Mouse (Mus musculus) testis, postnatal 10 days (tissue): ENCODE measurements around the gene Rabgap1l.
A peak's percentile ranks its signal among the peaks of the same experiment; 100 is the strongest.

Experiments used
- DNase-seq: peaks from one replicate; pipeline ENCODE4 v3.0.0; 2021; ENCODE audit warnings: low spot score

Gene Rabgap1l

DNA sequence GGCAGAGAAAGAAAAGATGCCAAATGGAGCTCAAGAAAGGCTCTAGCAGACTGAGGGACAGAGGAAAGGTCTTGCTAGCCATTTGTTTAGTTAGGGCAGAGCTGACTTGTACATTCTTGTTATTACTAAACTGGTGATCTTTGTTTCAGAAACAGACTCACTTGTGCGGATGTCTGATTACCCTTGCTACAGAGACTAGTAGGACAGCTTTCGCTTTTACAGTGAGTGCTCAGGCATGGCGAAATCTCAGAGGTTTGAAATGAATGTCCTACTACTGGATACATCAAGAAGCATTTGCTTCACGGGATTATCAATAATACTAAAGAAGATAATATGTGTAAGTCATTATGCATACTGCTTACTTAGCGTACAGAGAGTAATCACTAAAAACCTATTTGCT lies 548.3 kb downstream of the Rabgap1l start:
- no peak for DNase-seq

DNA sequence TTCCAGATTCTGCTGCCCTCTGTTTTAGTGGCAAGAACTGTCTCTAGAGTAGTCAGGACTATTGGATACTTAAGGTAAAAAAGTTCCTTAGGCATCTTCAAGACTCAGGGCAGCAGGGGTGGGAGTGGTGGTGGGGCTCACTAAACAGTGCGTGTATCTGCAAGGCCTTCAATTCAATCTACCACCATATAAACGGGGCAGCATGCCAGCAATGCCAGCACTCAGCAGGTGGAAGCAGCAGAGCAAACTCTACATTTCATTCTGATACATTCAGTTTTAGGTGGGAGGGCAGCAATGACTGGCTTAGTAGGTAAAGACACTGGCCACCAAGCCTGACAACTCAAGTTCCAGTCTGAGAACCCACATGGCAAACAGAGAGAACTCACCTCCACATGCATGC lies 552.9 kb downstream of the Rabgap1l start:
- no peak for DNase-seq

DNA sequence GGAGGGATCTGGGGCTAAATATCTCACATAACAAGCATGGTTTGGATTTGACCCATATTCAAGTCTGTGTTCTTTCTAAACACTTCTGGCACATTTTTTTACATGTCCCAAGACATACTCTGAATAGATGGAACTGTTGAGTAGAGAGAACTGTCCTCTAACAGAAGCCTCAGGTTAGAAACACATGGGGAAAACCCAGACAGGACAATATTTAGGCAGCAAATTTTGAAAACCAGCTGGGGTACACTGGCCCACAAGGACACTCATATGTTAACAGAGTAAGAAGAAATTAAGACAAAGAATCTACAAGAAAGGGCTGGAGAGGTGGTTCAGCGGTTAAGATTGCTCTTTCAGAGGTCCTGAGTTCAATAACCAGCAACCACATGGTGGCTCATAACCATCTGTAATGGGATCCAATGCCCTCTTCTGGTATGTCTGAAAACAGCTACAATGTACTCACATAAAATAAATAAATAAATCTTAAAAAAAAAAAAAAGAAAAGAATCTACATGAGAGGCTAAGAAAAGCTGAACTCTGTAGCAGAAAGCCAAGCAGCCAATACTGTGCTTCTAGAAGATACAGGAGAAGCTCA lies 554.1 kb downstream of the Rabgap1l start:
- DNase-seq = no peak

DNA sequence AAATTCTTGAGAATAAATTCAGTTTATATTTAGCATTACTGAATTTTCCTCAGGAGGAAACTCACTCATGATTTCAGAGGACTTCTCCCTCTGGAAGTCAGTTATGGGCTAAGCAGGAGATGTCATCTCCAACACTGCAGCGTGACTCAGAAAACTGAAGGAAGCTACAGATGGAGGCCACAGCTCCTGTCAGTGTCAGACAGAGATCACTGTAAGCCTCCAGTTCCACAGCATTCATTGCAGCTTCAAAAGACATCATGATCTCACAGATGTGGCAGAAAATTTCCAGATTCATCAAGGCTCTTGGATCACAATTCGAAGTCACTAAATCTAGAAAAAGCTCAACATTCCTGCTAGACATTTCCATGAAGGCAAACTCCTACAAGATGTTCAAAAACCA lies 555.0 kb downstream of the Rabgap1l start:
- DNase-seq = no peak

DNA sequence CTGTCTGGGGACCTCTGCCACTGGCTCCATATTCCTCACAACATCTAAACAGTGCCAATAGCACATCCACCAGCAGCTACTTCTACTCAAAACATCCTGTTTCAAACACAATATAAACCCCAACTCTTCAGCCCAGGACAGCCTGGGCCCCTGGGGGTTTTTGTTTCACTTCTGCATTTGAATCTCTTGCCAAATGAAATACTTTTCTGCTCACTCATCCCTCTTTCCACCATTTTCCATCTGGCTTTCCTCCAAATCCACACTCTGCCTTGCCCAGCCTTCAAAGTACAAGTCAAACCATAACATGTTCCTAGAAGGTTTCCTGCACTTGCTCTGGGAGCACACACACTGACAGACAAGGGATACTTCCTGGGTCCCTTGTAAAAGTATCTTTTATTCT lies 559.1 kb downstream of the Rabgap1l start:
- DNase-seq = no peak

DNA sequence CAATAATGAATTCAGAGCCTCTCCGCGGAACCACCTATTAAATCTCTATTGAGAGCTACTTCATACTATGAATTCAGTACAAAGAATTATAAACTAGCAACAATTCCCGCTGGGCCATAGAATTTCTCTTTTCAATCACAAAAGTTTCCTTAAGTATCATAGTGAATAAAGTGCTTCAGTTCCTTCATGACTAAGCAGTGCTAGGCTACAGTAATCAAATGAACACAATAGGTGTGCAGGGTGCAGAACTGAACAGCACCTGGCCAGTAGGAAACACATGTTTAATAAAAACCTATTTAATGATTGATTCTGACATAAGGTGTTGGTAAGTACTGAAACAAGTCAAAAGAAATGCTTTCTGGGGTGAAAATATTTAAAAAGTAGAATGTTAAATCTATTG lies 560.9 kb downstream of the Rabgap1l start:
- no peak for DNase-seq

DNA sequence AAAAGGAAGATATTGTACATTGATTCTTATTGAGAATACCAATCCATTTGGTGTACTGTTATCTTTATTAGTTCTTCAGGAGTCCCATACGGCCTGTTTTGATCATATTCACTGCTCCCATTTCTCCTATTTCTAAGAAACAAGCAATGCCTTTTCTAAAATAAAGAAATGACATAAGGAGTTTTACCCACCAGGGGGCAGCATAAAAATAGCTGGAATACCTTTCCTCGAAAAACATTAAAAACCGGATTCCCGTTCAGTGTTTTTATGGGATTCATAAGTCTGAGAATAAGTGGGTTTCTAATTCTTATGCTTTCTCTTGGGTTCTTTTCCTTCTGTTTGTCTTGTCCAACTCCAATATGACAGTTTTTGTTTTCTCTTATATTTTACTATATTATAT lies 562.0 kb downstream of the Rabgap1l start:
- DNase-seq = peak; percentile 54

DNA sequence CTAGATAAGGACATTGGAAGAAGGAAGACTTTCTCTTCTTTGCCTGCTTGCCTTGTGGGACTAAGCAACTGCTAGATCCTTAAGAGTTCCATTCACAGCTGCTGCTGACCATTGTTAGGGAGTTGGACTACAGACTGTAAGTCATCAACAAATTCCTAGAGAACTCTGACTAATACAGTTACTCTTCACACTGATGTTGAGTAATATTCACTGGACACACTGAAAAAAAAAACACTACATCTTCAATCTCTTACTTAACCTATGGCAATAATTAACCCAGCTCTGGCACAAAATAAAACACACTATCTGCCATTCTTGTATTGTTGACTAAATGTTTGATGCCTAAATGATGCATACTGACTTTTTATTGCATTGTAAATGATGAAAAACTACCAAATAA lies 565.2 kb downstream of the Rabgap1l start:
- DNase-seq = no peak

DNA sequence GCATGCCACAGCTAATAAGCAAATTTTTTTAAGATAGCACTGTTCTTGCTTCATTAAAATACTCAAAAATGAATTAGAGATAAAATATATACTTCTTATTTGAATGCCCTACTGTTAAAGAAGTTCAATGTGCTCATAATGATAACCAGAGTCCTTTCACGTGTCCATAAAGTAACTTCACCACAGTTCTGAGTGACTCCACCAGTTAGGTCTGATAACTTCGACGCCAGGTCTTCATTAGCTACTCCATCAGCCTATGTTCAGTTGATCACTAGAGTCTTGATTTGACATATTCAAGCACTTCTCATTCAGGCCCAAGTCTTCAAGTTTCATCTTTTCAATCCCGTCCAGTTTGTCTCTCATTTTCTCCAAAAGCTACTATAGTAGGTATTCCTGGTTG lies 565.8 kb downstream of the Rabgap1l start:
- DNase-seq = no peak

DNA sequence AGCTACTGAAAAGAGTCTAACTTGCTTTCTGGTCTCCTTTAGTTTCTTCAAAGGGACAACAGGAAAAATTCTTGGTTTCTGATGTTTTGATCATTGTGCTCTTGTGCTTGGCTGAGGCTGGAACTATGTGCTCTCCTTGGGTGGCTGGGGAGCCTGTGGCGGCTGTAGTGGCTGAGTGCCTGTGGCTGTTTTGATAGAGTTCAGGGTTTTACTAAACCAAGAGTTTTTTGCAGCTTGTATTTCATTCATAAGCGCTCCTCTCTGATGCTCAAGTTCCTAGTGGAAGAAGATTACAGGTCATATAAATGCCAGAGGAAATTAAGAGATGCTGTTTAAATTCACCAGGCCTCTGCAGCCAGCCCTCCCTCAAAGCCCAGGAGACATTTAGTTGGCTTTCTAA lies 568.9 kb downstream of the Rabgap1l start:
- DNase-seq = no peak

DNA sequence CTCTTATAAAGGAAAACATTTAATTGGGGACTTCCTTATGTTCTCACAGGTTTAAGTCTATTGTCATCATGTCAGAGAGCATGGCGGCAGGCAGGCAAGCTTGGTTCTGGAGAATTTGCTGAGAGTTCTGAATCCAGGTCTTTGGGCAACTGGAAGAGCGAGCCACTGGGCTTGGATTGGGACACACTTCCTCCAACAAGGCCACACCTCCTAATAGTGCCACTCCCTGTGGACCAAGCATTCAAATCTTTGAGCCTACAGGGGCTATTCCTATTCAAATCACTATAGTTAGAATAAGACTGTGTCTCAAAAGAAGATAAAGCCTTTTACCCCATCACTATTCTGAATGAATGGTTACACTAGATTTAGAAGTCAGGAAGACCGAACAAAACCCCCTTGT lies 575.1 kb downstream of the Rabgap1l start:
- no peak for DNase-seq

DNA sequence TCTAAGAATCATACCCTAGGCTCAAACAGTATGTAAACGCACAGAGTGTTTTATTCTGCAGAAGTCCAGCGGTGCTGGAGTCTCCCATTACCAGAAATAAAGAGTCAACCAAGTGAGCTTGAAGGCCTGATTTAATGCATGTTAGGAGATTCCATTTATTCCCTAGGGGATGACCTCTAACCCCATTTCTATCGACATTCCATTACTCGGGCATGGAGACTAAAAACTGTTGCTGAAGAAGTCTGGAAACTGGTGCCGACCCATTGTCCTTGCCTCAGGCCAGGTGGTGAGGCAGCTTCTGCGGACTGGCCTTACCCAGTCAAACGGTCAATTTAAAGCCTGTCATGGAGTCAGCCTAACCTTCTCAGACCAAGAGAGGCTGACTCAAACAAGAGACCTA lies 578.8 kb downstream of the Rabgap1l start:
- no peak for DNase-seq

DNA sequence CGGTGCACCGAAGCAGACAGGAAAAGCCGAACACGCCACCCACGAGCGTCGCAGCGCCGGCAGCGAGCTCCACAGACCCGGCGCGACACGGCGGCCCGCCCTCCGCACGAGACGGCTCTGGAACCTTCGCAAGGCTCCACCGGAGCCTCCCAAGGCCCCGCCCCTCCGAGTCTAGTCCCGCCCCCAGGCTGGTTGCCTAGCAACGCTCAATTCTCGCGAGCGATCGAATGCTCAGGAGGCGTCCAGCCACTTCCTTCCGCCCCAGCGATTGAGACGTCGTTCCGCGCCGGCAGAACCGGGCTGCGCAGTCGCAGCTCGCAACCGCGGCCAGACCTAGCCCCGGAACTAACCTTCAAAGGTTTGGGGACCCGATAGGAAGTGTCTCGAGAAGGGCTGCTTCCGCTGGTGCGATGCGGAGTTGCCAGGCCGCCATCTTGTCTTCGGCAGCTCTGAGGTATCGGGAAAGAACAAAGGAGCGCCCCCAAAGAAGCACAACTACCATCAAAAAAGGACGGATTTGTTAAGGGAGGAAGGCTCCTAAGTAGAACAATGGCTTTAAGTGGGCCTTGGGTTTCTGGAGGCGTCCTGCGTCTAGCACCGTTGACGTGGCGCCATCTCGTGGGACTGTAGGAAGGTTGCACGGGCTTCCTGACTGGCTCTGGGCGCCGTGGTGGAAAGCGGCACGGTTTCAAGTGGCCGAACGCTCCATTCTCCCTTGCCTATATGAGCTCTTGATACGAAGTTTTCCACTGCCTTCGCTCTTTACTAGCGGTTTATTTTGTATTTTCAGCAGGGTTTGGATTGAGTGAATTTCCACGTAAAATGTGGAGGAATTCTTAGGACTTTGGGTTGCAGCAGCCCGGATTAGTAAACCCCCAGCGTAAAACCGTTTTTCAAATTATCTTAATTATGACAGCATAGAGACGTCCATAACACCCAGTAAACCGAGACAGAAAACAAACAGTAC lies 580.0 kb downstream of the Rabgap1l start, which contains the start of gene Cacybp:
TSS of gene Cacybp (minus strand) at position 173 of the 967 bp plus-strand sequence.
- peak; percentile 100 for DNase-seq

DNA sequence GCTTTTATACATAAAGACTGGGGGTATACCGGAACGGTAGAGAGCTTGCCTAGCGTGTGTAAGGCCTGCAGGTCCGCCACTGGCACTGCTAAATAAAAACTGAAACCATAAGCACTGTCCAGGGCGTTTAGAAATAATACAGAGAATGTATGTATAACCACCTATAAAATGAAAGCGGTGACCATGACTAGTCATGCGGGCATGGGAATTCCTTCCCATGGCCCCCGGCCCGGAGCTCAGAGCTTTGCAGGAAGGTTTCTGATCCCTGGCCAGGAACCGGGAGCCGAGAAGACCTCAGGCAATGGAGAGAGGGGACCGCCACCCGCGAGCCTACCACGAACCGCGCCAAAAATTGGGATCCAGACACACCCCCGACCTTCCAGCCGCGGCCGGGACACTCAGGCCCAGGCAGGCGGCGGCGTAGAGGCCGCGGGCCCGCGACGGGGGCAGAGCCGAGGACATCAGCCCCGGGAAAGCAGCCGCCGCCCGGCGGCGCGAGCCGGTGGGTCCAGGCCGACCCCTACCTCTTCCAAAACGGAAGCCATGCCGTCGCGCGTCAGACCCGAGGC lies 580.8 kb downstream of the Rabgap1l start:
- peak; percentile 76 for DNase-seq

DNA sequence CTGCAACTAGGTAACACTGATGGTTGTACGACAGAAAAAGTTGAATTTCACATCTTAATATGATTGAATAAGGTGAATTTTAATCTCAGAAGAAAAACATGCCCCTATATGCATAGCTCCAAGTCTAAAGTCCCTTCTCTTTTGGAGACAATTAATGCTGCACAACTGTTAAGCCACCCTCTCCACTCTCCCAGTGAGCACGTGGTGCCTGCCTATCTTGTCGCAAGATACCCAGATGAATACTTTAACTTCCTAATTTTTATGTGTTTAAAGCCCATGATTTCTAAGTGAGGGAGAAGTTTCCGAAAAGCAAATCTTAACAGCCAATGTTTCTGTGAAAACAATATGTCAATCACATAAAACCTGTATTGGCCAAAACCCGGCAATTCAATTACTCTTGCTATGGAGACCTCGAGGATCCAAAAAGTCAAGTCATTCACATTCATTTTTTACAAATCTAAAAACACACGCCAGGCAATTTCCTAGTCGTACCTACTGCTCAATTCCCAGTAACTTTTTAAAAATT lies 581.4 kb downstream of the Rabgap1l start:
- DNase-seq = no peak

DNA sequence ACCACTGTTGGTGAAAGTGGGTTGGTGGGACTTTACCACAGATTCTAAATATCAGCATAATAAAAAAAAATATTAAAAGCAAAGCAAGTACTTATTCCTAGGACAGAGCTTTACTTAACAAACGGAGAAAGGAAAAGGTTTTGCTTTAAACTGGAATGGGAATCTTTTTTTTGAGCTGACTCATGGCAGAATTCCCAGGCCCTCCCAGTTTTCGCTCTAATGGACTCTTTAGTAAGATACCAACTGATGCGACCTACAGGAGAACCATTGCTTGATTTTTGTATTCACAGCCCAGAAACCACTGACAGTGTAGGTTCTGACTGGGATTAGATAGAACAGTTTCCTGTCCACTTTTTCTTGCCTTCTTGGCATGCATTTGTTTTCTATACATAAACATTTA lies 582.4 kb downstream of the Rabgap1l start:
- DNase-seq = no peak

DNA sequence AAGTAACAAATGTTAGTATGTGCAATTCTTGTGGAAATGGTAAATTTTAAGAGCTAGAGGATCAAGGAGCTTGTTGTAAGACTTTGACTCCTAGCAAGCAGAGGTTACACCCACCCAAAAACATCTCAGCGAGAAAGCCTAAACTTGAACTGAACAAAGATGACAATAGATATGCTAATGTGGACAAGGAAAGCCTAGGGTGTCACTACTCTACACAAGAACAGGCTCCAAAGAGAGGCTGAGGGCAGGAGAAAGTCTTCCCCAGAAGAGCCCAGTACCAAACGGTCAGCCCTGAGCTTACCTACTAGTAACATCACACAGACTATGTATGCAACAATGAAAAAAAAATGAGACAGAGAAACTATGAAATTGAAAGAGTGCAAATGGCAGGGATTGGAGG lies 583.2 kb downstream of the Rabgap1l start:
- DNase-seq = no peak

DNA sequence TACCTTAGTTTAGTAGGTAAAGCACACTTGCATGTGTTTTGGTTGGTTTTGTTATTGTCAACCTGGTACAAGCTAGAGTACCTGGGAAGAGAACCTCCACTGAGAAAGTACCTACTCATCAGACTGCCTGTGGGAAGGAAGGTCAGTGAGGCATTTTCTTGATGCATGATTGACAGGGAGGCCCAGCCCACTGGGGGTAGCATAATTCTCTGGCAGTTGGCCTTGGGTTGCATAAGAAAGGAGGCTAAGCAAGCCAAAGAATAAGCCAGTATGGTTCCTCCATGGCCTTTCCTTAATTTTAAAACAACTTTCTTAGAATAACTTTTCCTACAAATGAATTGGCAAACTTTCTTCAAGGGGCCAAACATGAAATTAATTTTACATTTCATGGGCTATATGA lies 587.5 kb downstream of the Rabgap1l start:
- no peak for DNase-seq

DNA sequence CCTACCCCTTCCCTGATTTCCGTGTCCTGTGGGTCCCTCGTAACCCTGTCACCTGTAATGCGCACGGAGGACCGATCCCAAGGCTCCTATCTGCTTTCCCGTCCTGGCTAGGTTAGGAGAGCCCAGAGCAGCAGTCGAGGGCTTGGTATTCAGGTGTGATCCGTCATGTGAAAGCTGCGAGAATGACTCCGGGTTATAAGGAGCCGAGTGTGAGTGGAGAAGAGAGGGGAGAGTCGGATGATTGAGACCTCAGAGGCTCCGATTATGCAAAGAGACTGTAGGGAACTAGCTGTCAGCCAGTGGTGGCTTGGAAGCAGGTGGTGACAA lies 597.7 kb downstream of the Rabgap1l start:
- no peak for DNase-seq

DNA sequence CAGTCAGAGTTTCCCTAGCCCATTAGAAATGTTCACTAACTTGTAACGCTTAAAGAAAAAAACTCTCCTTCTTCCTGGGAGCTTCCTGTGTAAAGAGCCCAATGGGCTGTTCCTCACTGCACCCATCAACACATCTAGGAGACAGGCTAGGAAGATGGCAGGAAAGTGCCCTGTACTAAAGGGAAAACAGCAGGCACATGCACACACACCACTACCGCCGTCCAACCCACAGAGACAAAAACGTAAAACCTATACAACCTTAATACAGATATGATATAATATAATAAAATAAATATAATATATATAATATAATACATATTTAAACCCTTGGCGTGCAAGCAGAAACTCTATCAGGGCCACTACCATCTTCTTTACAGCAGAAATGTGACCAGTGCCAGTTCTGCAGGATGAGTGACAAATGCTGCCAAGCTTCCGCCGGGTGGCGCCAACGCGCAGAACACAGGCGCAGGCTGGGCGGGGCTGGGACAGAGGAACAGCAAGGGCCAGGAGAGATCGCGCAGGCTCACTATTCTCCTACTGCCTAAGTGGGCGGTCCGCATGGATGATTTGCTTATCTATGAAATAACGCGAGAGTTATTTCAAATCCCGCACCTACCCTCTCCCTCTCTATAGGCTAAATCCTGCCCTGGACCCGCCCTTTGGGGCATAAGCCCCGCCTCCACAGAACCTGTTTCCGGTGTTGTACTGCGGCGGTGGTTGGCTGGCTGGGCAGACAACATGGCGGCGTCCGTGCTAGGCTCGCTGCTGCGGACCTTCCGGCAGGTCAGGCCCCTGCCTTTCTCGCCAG lies 598.3 kb downstream of the Rabgap1l start, which contains the start of gene Mrps14:
TSS of gene Mrps14 (plus strand) at position 687 of the 808 bp plus-strand sequence.
- DNase-seq = peak; percentile 99

DNA sequence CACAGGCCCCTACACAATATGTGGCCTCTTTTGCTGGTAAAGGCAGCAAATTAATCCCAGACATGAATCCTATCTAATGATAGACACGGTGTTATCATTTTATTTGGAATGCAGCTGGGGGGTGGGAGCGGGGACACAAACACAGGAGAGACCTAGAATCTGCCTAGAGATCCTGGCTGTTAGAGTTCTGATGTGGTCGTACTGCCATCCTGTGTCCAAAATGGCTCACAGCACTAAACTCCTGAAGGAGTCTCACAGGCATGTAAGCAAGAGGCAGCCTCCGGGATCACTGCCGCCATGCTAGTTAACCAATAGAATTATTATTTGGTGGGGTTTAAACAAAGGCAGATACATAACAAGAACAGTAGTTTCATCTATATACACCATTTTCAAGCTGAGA lies 608.5 kb downstream of the Rabgap1l start:
- peak; percentile 55 for DNase-seq

DNA sequence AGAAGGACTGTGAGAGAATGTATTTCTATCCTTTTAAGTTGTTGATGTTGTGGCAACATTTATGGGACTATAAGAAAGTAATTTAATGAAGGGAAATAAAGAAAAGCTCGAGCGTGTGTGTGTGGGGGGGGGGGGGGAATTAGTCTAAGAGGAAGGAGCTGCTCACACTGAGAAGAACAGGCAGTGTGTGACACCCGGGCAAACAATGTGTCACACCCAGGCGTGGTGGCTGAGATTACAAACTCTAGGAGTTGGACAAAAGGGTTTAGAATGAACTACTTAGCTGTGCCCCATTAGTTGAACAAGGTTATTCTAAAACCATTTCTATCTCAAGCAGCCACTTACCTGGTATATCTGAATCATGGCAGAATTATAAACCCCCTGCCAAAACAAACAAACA lies 611.8 kb downstream of the Rabgap1l start:
- no peak for DNase-seq
